Mouse (Mus musculus) heart, embryonic 15.5 days (tissue): Measurements from ENCODE around the gene Yars. TPM values are rescaled to one million over a fixed set of nuclear protein-coding genes. Genes with fewer than 3 reads are reported as not detected.
A peak's percentile ranks its signal among the peaks of the same experiment; 100 is the strongest.

Experiments used
- ATAC-seq: fragments of 200-750 bp; cut with Nextera tagmentation; replicated peaks from 2 replicates; pipeline ENCODE4 v1.8.0; 2017; ENCODE audit warnings: low read depth, moderate TSS enrichment; ENCODE audit not compliant: insufficient number of reproducible peaks, insufficient read depth, low FRiP score
- H3K27ac ChIP-seq: fragments of 300-500 bp; sonication (generic); 2 replicates; pipeline ENCODE4 v1.5.1; 2015; ENCODE audit warnings: mild to moderate bottlenecking, inconsistent platforms
- H3K27me3 ChIP-seq: fragments of 300-500 bp; sonication (generic); 2 replicates; pipeline ENCODE4 v1.6.1; 2015; ENCODE audit warnings: inconsistent platforms
- H3K36me3 ChIP-seq: fragments of 300-500 bp; sonication (generic); 2 replicates; pipeline ENCODE4 v1.6.1; 2015; ENCODE audit warnings: mild to moderate bottlenecking, inconsistent platforms
- H3K4me1 ChIP-seq: fragments of 300-500 bp; sonication (generic); replicated peaks from 2 replicates; pipeline ENCODE4 v1.6.1; 2015; ENCODE audit warnings: inconsistent platforms
- H3K4me2 ChIP-seq: fragments of 300-500 bp; sonication (generic); 2 replicates; pipeline ENCODE4 v1.6.1; 2015; ENCODE audit warnings: inconsistent platforms, mild to moderate bottlenecking, moderate library complexity
- H3K4me3 ChIP-seq: fragments of 300-500 bp; sonication (generic); 2 replicates; pipeline ENCODE4 v1.5.1; 2015; ENCODE audit warnings: mild to moderate bottlenecking, inconsistent platforms
- H3K9ac ChIP-seq: fragments of 300-500 bp; sonication (generic); 2 replicates; pipeline ENCODE4 v1.6.1; 2015; ENCODE audit warnings: mild to moderate bottlenecking, inconsistent platforms
- H3K9me3 ChIP-seq: fragments of 300-500 bp; sonication (generic); replicated peaks from 2 replicates; pipeline ENCODE4 v1.6.1; 2016; ENCODE audit warnings: inconsistent platforms
- WGBS: fragments of 180-500 bp; shearing (Covaris S2); methylation state at CpG from one replicate; pipeline ENCODE4 v1.1.7; 2015; ENCODE audit warnings: mixed read lengths; 5-methylcytosine and 5-hydroxymethylcytosine counted together
- polyA plus RNA-seq: library from polyadenylated mRNA; unstranded; fragments of >200 nt; fragmentation: Nextera tagmentation; extraction: Ambion mirVana; gene quantifications from 2 replicates; pipeline ENCODE4 v1.2.1, GENCODE M21; 2015

Gene Yars
- polyA plus RNA-seq: 40.8 and 48.8 TPM in 2 replicates

DNA sequence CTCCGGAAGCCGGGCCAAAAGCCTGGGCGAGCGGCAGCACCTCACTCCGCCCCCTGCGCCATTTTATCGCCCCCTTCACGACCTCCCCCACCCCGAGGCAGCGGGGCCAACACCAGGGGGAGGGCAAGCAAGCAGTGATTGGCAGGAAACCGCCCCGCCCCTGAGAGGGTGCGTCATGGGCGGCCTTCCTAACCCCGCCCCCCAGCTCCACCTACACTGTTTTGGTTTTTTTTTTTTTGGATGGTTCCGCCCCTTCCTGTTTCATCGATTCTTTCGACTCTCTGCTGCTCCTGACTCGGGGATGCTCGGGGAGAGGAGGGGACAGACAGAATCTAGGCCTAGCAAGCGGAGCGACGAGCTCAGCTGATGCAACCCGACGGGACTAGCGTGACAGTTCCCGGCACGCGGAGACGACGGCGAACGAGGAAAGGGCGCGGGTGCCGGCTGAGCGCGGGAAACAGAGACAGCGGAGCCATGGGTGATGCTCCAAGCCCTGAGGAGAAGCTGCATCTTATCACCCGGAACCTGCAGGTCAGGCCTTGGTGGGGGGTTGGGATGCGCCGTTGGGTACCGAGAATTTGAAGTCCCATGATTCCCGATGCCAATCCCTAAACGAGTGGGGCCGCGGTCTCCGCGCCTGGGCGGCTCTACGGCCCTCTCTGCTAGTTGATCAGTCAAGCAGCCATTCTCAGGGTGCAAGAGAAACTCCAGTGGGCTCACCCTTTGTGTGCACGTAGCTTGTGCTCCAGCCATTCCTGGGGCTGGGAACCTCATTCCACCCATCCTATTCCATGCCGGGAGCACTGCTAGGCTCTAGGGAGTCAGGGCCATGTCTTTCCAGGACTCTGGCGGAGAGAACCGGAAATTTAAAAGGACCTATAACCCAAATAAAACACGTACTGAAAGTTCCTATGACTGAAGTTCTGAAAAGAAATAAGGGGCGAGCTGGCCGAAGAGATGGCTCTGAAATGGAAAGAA is at the start of gene Yars, which contains the start of gene S100pbp:
Gene Yars (plus strand): TSS at position 219 of the 978 bp plus-strand sequence.
Gene S100pbp (minus strand): TSS at position 186 of the 978 bp plus-strand sequence.
- under 1% methylated on average over 56 of the region's 58 CpGs for WGBS
- Histone ChIP-seq H3K4me2 (peak within 1 kb of the TSS; percentile 82), H3K27me3 (no peaks in the 10 kb centered on the region), H3K36me3 (no peaks in the 10 kb centered on the region), H3K27ac (peak within 1 kb of the TSS; percentile 93), H3K4me3 (peak within 1 kb of the TSS; percentile 66), H3K9me3 (no peaks in the 10 kb centered on the region), H3K4me1 (peaks cover 24% of the 10 kb centered on the region), H3K9ac (peak within 1 kb of the TSS; percentile 78)
- ATAC-seq: peak; percentile 91

DNA sequence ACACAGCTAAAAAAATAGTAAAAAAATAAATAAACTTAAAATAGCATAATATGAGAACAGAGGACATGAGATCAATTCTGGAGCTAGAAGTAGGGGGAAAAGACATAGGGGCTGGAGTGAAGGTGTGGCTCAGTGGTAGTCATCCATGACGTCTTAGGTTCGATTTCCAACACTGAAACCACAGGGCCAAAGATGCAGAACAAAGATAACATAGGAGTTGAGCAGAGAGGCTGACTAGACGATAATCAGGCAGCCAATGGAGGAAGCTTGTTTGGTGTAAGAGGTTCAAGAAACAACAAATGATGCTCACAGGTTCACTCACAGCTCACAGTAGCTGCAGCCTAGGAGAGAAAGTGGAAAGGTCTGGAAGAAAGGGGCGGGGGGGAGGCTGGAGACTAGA is 48.8 kb upstream of the Yars start:
- Histone ChIP-seq H3K36me3 (no peaks in the 10 kb centered on the region; the same call in 1 of the 2 replicates), H3K27me3 (peaks cover 21% of the 10 kb centered on the region), H3K9me3 (no peaks in the 10 kb centered on the region), H3K4me3 (no peak overlapping the region), H3K9ac (no peak overlapping the region), H3K4me2 (no peak overlapping the region), H3K4me1 (peaks cover 70% of the 10 kb centered on the region), H3K27ac (peak overlapping the region; percentile 77)
- 87% methylated on average over 4 of the region's 4 CpGs for WGBS
- ATAC-seq: no peak

DNA sequence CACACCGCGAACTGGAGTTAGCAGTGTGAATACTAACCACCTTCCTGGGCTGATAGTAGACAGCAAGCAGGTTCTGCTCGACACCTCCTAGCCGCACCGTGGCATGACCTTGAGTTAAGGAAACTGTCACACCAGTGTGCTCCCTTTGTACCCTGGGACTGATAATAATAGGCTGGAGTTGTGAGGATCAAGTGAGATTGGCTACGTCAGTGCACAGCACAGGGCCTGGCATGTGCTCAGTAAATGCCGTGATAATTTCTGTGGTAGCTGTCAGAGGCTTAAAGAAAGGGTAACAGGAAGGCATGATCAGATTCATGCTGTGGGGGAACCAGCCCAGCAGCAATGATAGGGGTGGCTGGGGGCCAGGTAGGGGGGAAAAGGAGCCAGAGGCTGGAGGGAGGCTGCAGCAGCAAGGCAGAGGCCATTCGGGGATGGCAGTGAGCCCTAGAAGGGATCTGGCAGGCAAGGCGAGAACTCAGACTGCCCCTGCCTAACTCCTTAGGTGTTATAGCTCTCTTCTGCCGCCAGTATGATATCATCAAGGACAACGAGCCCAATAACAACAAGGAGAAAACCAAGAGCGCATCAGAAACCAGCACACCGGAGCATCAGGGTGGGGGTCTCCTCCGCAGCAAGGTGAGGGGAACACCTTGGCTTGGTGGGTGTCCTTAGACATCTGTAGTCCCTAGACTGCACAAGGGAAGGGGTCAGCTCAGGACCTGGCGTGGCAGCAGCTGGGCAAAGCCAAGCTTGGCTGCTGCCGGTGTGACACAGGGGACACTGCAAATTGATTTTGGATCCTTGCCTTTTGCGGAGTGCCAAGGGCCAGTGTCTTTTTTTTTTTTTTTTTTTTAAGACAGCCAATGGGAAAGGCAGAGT is 47.8 kb upstream of the Yars start:
- peaks cover 17% of the 10 kb centered on the region; the same call in 1 of the 2 replicates for H3K27me3 ChIP-seq
- peaks cover 73% of the 10 kb centered on the region for H3K4me1 ChIP-seq
- no peaks in the 10 kb centered on the region for H3K9me3 ChIP-seq
- 0 out of 2 replicates have a peak overlapping the region, but pooled peaks have one; percentile 18 for H3K9ac ChIP-seq
- no peak overlapping the region for H3K4me3 ChIP-seq
- ATAC-seq: peak; percentile 68
- no peaks in the 10 kb centered on the region; the same call in 1 of the 2 replicates for H3K36me3 ChIP-seq
- peak overlapping the region; percentile 32 for H3K4me2 ChIP-seq
- 49% methylated on average over 17 of the region's 17 CpGs for WGBS
- H3K27ac ChIP-seq: peak overlapping the region; percentile 77

DNA sequence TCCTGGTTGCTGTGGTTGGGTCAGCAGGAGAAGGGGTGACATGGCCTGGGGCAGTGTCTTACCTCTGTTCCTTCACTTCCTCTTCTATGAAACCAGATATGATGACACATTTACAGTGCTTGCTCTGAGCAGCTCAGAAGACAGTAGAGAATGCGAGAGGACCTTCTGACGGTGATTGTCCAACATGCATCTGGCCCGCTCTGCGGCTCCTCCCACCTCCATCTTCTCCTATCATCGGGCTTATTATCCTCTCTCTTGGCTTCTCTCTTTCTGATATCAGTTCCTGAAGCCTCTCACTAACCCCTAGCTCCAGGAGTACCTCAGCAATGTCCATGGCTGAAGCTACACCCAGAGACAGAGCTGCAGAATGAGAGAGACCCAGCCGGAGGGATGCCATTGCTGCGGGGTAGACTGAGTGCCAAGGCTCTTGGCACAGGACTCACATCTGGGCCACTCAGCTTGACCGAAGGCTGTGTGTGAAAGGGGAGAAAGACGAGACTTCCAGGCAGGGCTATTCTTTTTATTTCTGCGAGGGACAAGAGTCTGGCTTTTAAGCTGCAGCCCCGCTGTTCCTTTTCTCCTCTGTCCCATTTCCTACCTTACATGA is 47.0 kb upstream of the Yars start:
- H3K4me3 ChIP-seq: no peak overlapping the region
- peaks cover 69% of the 10 kb centered on the region for H3K4me1 ChIP-seq
- peaks cover 10% of the 10 kb centered on the region; the same call in 1 of the 2 replicates for H3K27me3 ChIP-seq
- H3K9ac ChIP-seq: no peak overlapping the region
- H3K4me2 ChIP-seq: no peak overlapping the region
- H3K36me3 ChIP-seq: no peaks in the 10 kb centered on the region; the same call in 1 of the 2 replicates
- WGBS: 74% methylated on average over 11 of the region's 11 CpGs
- ATAC-seq: no peak
- 0 out of 2 replicates have a peak overlapping the region, but pooled peaks have one; percentile 77 for H3K27ac ChIP-seq
- H3K9me3 ChIP-seq: no peaks in the 10 kb centered on the region

DNA sequence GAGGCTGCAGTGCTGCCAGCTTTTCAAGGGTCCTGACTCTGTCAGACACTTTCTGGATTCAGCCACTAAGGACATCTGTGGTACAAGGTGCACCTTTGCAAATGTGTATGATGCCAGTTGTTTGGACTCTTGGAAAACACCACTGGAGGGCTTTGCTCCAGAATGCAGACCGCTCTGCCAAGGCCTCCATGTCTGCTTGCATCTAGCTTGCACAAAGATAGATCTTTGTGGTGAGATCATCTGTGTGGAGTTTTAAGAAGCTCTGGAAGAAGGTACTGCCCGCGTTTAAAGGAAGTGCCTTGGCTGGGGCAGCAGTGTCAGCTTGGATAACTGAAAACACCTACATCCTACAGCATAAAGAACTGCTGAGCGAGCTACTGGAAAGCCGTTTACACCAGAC is 46.1 kb upstream of the Yars start:
- WGBS: 73% methylated on average over 5 of the region's 5 CpGs
- H3K4me2 ChIP-seq: no peak overlapping the region
- no peak for ATAC-seq

DNA sequence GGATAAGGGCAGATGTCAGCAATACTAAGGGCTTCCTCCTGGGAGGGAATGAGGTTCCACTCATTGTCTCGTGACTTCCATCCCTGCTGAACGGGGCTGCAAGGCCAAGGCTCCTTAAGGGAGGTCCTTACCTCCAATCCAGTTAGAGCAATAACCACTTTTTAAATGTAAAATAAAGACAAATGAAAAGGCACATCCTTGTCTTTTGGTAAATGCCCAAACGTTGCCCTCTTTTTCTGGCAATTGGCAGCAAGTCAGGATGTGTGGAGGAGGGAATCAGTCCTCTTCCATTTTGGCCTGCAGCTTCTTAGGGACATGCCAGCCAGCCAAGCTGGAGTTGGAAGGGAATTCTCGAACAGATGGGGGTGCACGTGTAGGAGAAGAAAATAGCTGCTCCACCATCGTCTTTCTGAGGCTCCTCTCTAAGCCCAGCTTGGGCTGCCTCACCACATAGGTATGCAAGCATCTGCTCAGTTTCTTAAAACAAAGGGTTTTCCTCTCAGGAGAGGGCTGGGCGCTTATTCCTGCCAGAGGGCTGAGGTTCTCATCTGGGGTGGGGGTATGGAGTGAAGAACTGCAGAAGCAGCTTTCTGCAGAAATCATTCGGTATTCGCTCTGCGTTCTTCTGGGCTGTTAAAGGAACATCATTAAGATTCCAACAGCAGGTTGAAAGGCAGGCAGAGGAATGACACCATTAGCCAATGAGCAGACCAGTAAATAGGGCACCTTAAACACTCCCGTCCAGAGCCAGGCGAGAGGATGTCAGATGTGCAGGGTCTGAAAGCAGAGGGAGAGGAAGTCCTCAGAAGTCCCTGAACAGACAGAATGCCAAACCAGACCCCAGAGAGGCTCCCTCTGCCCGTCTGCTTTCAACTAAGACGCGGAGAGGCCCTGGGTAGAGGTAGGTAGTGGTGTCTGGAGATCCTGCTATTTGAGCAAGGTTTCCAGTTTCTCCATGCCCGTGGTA is 44.9 kb upstream of the Yars start:
- H3K9me3 ChIP-seq: no peaks in the 10 kb centered on the region
- no peak for ATAC-seq
- peaks cover 6% of the 10 kb centered on the region; the same call in 1 of the 2 replicates for H3K36me3 ChIP-seq
- H3K27ac ChIP-seq: peak overlapping the region; percentile 33
- peaks cover 69% of the 10 kb centered on the region for H3K4me1 ChIP-seq
- H3K4me2 ChIP-seq: no peak overlapping the region
- H3K27me3 ChIP-seq: no peaks in the 10 kb centered on the region
- H3K9ac ChIP-seq: 0 out of 2 replicates have a peak overlapping the region, but pooled peaks have one; percentile 3
- 51% methylated on average over 16 of the region's 16 CpGs for WGBS
- no peak overlapping the region for H3K4me3 ChIP-seq

More for the DNA sequence above, 46.1 kb upstream of the Yars start:
- Histone ChIP-seq H3K36me3 (no peaks in the 10 kb centered on the region; the same call in 1 of the 2 replicates), H3K27me3 (peaks cover under 1% of the 10 kb centered on the region; the same call in 1 of the 2 replicates), H3K9me3 (no peaks in the 10 kb centered on the region), H3K27ac (no peak overlapping the region), H3K4me3 (no peak overlapping the region), H3K4me1 (peaks cover 69% of the 10 kb centered on the region), H3K9ac (no peak overlapping the region)

DNA sequence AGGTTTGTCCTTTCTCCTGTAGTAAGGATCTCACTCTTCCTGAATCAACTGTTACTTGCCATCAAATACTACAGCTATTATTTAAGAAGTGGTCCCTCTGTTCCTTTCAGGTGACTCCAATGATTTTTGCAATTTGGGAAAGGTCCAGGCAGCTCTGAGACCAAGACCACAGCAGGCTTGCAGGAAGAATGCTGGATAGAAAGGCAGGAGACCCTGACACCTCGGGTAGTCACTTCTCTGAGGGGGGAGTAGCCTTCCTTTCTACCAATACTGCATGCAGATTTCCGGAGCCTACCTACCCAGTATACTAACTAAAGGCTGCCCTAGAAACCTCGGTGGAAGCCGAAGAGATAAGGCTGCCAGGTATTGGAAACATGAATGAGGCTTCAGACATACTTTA is 44.1 kb upstream of the Yars start:
- Histone ChIP-seq H3K9me3 (no peaks in the 10 kb centered on the region), H3K4me1 (peaks cover 66% of the 10 kb centered on the region), H3K27ac (peak overlapping the region; percentile 33; the same call in 1 of the 2 replicates), H3K36me3 (peaks cover 11% of the 10 kb centered on the region; the same call in 1 of the 2 replicates), H3K4me3 (no peak overlapping the region), H3K27me3 (no peaks in the 10 kb centered on the region), H3K4me2 (no peak overlapping the region), H3K9ac (no peak overlapping the region)
- no peak for ATAC-seq
- 55% methylated on average over 4 of the region's 4 CpGs for WGBS

DNA sequence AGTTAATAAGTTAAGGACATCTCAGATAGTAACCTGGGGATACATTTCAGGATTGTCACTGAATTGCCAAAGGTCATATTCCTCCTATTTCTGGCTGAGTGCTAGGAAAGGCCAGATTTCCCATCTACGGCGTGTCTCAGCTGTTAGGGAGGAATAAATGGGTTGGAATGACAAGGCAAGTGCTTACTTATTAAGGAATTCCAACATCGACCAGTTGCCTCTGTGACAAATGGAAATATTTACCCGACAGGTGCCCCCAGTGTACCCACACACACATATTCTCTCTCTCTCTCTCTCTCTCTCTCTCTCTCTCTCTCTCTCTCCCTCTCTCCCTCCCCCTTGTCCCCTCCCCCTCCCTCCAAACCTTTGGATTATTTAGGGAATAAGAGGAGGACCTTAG is 43.6 kb upstream of the Yars start:
- 76% methylated on average over 4 of the region's 4 CpGs for WGBS

DNA sequence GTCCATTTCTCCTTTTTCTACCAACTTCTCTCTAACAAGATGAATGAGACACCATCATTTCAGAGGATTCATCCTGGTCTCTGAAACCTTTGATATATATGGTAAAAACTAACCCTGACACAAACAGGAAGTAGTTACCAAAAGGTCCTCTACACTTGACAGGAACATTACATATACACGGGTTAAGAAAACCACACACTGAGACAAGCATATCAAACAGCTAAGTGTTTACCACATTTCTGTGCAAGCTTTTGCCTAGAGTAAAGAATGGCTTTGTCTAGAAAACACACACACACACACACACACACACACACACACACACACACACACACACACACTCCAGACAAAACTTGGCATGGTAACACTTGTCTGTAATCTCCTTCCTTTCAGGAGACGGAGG is 43.2 kb upstream of the Yars start:
- Histone ChIP-seq H3K4me3 (no peak overlapping the region), H3K4me1 (peaks cover 59% of the 10 kb centered on the region), H3K36me3 (peaks cover 20% of the 10 kb centered on the region; the same call in 1 of the 2 replicates), H3K27me3 (no peaks in the 10 kb centered on the region), H3K9me3 (no peaks in the 10 kb centered on the region), H3K27ac (0 out of 2 replicates have a peak overlapping the region, but pooled peaks have one; percentile 43), H3K9ac (no peak overlapping the region), H3K4me2 (no peak overlapping the region)
- ATAC-seq: no peak
- WGBS: 37% methylated on average over 2 of the region's 2 CpGs

More for the DNA sequence above, 43.6 kb upstream of the Yars start:
- H3K4me3 ChIP-seq: no peak overlapping the region
- peaks cover 16% of the 10 kb centered on the region; the same call in 1 of the 2 replicates for H3K36me3 ChIP-seq
- no peak overlapping the region for H3K4me2 ChIP-seq
- H3K9ac ChIP-seq: no peak overlapping the region
- H3K4me1 ChIP-seq: peaks cover 63% of the 10 kb centered on the region
- no peaks in the 10 kb centered on the region for H3K9me3 ChIP-seq
- H3K27ac ChIP-seq: no peak overlapping the region
- ATAC-seq: no peak
- H3K27me3 ChIP-seq: no peaks in the 10 kb centered on the region
